Mouse (Mus musculus) forebrain, embryonic 16.5 days (tissue): ENCODE measurements around the gene Mif. TPM values are rescaled to one million over a fixed set of nuclear protein-coding genes. Genes with fewer than 3 reads are reported as not detected.

ENCODE experiments used
- ATAC-seq: fragments of 200-750 bp; cut with Nextera tagmentation; 2 replicates; pipeline ENCODE4 v1.8.0; 2017; ENCODE audit warnings: mild to moderate bottlenecking, moderate library complexity
- H3K27ac ChIP-seq: fragments of 300-500 bp; sonication (generic); 2 replicates; pipeline ENCODE4 v1.5.1; 2014; ENCODE audit warnings: low read length, control low read depth
- H3K27me3 ChIP-seq: fragments of 300-500 bp; sonication (generic); replicated peaks from 2 replicates; pipeline ENCODE4 v1.6.1; 2014; ENCODE audit warnings: low read length; ENCODE audit not compliant: control insufficient read depth, insufficient read depth
- H3K36me3 ChIP-seq: fragments of 300-500 bp; sonication (generic); 2 replicates; pipeline ENCODE4 v1.6.1; 2014; ENCODE audit not compliant: control insufficient read depth, insufficient read depth
- H3K4me1 ChIP-seq: fragments of 300-500 bp; sonication (generic); replicated peaks from 2 replicates; pipeline ENCODE4 v1.6.1; 2014; ENCODE audit warnings: low read length; ENCODE audit not compliant: control insufficient read depth, insufficient read depth
- H3K4me2 ChIP-seq: fragments of 300-500 bp; sonication (generic); 2 replicates; pipeline ENCODE4 v1.6.1; 2014; ENCODE audit warnings: mild to moderate bottlenecking, low read length, control low read depth
- H3K4me3 ChIP-seq: fragments of 300-500 bp; sonication (generic); replicated peaks from 2 replicates; pipeline ENCODE4 v1.5.1; 2014; ENCODE audit warnings: mild to moderate bottlenecking, low read length, control low read depth
- H3K9ac ChIP-seq: fragments of 300-500 bp; sonication (generic); replicated peaks from 2 replicates; pipeline ENCODE4 v1.6.1; 2014; ENCODE audit warnings: low read depth, low read length, control low read depth
- H3K9me3 ChIP-seq: fragments of 300-500 bp; sonication (generic); 2 replicates; pipeline ENCODE4 v1.6.1; 2016; ENCODE audit warnings: low read length; ENCODE audit not compliant: control insufficient read depth
- WGBS: fragments of 180-500 bp; shearing (Covaris S2); extraction: QIAGEN DNeasy Blood & Tissue Kit; methylation state at CpG from one replicate; pipeline ENCODE4 v1.1.7; 2014; 5-methylcytosine and 5-hydroxymethylcytosine counted together
- polyA plus RNA-seq: library from polyadenylated mRNA; unstranded; fragments of >200 nt; fragmentation: Nextera tagmentation; extraction: Ambion mirVana; gene quantifications from 2 replicates; pipeline ENCODE4 v1.2.1, GENCODE M21; 2015

Gene Mif
- polyA plus RNA-seq, 1 experiment from 2014 or later: 1,753 TPM

- no peaks in the 10 kb centered on the region for H3K9me3 ChIP-seq
- H3K9ac ChIP-seq: no peak overlapping the region
- peaks cover 8% of the 10 kb centered on the region for H3K4me1 ChIP-seq
- 88% methylated on average over 1 of the region's 1 CpGs for WGBS
- no peak overlapping the region for H3K4me3 ChIP-seq
- H3K4me2 ChIP-seq: no peak overlapping the region
- H3K27me3 ChIP-seq: no peaks in the 10 kb centered on the region
- H3K36me3 ChIP-seq: no peaks in the 10 kb centered on the region
- ATAC-seq: no peak
- no peak overlapping the region for H3K27ac ChIP-seq
Measured at GRCm38 (mm10) chr10:75823782-75824181, 36.3 kb downstream of the Mif start.

- ATAC-seq: no peak
- no peak within 1 kb of the TSS for H3K27ac ChIP-seq
- no peak within 1 kb of the TSS for H3K4me2 ChIP-seq
- 94% methylated on average over 2 of the region's 2 CpGs for WGBS
- H3K4me1 ChIP-seq: peaks cover under 1% of the 10 kb centered on the region; the same call in 1 of the 2 replicates
- H3K9me3 ChIP-seq: no peaks in the 10 kb centered on the region
- no peak within 1 kb of the TSS for H3K9ac ChIP-seq
- H3K36me3 ChIP-seq: no peaks in the 10 kb centered on the region
- H3K27me3 ChIP-seq: no peaks in the 10 kb centered on the region
- H3K4me3 ChIP-seq: no peak within 1 kb of the TSS
Measured at GRCm38 (mm10) chr10:75822443-75822842, 37.6 kb downstream of the Mif start, which contains the start of gene Gstt4. TSS of gene Gstt4 (minus strand) at chr10:75822543.

- no peaks in the 10 kb centered on the region for H3K9me3 ChIP-seq
- 94% methylated on average over 5 of the region's 5 CpGs for WGBS
Measured at GRCm38 (mm10) chr10:75819882-75820281, 40.2 kb downstream of the Mif start.

GRCm38 (mm10) chr10:75818641-75819040, 41.4 kb downstream of the Mif start:
- H3K9ac ChIP-seq: no peak overlapping the region
- no peak overlapping the region for H3K4me3 ChIP-seq
- H3K27ac ChIP-seq: no peak overlapping the region
- H3K9me3 ChIP-seq: no peaks in the 10 kb centered on the region
- no peaks in the 10 kb centered on the region for H3K36me3 ChIP-seq
- 61% methylated on average over 10 of the region's 10 CpGs for WGBS
- no peak for ATAC-seq
- no peaks in the 10 kb centered on the region for H3K27me3 ChIP-seq
- no peak overlapping the region for H3K4me2 ChIP-seq
- no peaks in the 10 kb centered on the region for H3K4me1 ChIP-seq

More at GRCm38 (mm10) chr10:75819882-75820281, 40.2 kb downstream of the Mif start:
- Histone ChIP-seq H3K27ac (no peak overlapping the region), H3K4me1 (no peaks in the 10 kb centered on the region), H3K9ac (no peak overlapping the region), H3K4me2 (no peak overlapping the region), H3K27me3 (no peaks in the 10 kb centered on the region), H3K4me3 (no peak overlapping the region), H3K36me3 (no peaks in the 10 kb centered on the region)
- ATAC-seq: no peak

Other genes with a start within 250 kb of the Mif start
- 1.2 and 1.3 TPM in 2 replicates for gene Susd2, start 216.2 kb downstream of the Mif start, polyA plus RNA-seq
- gene Cabin1, start 95.9 kb downstream of the Mif start, polyA plus RNA-seq: 33.2 and 41.1 TPM in 2 replicates
- 55.9 and 57.0 TPM in 2 replicates for gene Ddt, start 86.8 kb downstream of the Mif start, polyA plus RNA-seq
- gene Gm20441, start 79.3 kb downstream of the Mif start, polyA plus RNA-seq: not detected in 2 replicates
- gene Gstt3, start 78.8 kb downstream of the Mif start, polyA plus RNA-seq: 0.77 and 1.2 TPM in 2 replicates
- gene Gstt1, start 61.7 kb downstream of the Mif start, polyA plus RNA-seq: 10.5 and 15.2 TPM in 2 replicates
- not detected in 2 replicates for gene Gstt4, start 37.7 kb downstream of the Mif start, polyA plus RNA-seq
- gene Gstt2, start 22.8 kb downstream of the Mif start, polyA plus RNA-seq: 4.0 and 4.2 TPM in 2 replicates
- 2.0 and 3.3 TPM in 2 replicates for gene Derl3, start 33.2 kb upstream of the Mif start, polyA plus RNA-seq
- 325 and 342 TPM in 2 replicates for gene Smarcb1, start 61.4 kb upstream of the Mif start, polyA plus RNA-seq
- 21.8 and 30.7 TPM in 2 replicates for gene Chchd10, start 72.9 kb upstream of the Mif start, polyA plus RNA-seq
- gene Mmp11, start 76.3 kb upstream of the Mif start, polyA plus RNA-seq: 22.2 and 24.3 TPM in 2 replicates
- 0.20 TPM in 1 of 2 replicates, not detected in the other for gene Gm867, start 80.4 kb upstream of the Mif start, polyA plus RNA-seq
- 0.48 TPM in 1 of 2 replicates, not detected in the other for gene Vpreb3, start 82.8 kb upstream of the Mif start, polyA plus RNA-seq
- not detected in 2 replicates for gene Gm5134, start 94.3 kb upstream of the Mif start, polyA plus RNA-seq
- 12.1 and 12.5 TPM in 2 replicates for gene Zfp280b, start 172.4 kb upstream of the Mif start, polyA plus RNA-seq